Mouse (Mus musculus): ENCODE measurements around the gene Lhfpl2.

Lhfpl2 gene

GRCm38 (mm10) chr13:94066626-94067275, 9.2 kb downstream of the Lhfpl2 start:
- no peak for DNase-seq (ENCODE audit: low read depth, low spot score)

- no peak for DNase-seq (ENCODE audit: low read depth, low spot score)
These were observed 10.7 kb downstream of the Lhfpl2 start for GRCm38 (mm10) chr13:94068308-94068707.

GRCm38 (mm10) chr13:94069421-94070307, 12.1 kb downstream of the Lhfpl2 start:
- no peak for DNase-seq (ENCODE audit: low read depth, low spot score)

DNA sequence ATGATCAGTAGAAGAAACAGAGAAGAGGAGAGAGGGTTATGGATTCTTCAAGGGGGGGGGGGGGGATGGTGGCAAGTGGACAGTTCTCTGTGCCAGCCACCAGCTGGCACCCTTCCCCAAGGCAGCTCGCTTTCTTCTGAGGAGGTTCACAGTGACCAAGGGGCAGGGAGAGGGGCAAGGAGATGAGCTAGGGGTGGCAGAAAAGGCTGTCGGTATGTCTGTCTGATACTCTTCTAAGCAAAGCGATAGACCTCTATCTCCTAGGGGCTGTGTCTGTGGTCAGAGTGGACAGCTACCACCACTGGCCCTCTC, 12.7 kb downstream of the Lhfpl2 start:
- DNase-seq (ENCODE audit: low read depth, low spot score): no peak

DNA sequence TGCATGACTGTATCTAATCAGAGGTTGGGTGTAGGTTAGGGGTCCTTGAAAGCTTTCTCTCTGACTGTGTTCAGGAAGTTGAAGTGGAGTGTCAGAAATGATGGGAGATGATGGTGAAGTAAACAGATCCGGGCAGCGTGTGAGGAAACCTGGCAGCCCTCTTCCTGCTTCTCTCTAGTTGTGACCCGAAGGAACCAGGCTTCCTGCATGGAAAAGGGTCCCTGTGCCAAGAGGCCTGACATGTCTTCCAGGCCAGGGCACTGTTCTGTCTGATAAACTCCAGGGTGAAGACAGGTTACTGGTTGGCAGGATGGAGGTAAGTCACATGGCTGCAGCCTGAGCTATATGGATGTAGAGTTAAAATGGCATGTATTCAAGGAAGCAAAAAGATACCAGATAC, 13.3 kb downstream of the Lhfpl2 start:
- DNase-seq (ENCODE audit: low read depth, low spot score): no peak

DNA sequence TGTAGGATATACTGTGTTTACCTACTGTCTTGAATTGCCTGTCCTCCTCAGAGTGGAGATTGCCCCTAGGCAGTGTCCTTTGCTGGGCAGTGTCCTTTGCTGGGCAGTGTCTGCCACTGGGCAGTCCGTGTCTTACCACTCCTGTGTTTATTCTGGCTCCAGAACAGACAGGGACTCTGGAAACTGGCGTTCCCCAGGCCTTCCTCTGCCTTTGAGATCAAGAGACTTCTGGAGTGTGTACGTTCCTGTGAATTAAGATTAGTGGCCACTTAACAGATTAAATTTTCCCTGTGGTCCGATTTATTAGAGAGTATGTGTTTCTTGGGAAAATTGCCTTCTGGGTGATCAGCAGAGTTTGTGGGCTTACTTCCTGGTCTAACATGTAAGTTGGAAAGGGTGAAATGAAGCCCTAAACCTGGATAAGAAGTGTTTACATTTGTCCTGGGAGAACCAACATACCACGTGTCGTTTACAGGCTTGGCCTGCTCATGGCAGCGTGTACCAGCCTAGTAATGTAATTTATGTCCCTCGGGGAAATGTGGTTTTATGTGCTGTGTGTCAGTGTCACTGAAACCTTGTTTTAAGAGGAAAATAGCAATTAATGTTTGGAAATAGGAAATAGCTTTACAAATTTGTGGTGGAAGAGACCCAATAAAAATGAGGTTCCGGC, 15.6 kb downstream of the Lhfpl2 start:
- DNase-seq (ENCODE audit: low read depth, low spot score): no peak

- DNase-seq (ENCODE audit: low read depth, low spot score): no peak
These were observed 16.1 kb downstream of the Lhfpl2 start for GRCm38 (mm10) chr13:94073716-94074115.

GRCm38 (mm10) chr13:94075181-94075580, 17.6 kb downstream of the Lhfpl2 start:
- DNase-seq (ENCODE audit: low read depth, low spot score): no peak

DNA sequence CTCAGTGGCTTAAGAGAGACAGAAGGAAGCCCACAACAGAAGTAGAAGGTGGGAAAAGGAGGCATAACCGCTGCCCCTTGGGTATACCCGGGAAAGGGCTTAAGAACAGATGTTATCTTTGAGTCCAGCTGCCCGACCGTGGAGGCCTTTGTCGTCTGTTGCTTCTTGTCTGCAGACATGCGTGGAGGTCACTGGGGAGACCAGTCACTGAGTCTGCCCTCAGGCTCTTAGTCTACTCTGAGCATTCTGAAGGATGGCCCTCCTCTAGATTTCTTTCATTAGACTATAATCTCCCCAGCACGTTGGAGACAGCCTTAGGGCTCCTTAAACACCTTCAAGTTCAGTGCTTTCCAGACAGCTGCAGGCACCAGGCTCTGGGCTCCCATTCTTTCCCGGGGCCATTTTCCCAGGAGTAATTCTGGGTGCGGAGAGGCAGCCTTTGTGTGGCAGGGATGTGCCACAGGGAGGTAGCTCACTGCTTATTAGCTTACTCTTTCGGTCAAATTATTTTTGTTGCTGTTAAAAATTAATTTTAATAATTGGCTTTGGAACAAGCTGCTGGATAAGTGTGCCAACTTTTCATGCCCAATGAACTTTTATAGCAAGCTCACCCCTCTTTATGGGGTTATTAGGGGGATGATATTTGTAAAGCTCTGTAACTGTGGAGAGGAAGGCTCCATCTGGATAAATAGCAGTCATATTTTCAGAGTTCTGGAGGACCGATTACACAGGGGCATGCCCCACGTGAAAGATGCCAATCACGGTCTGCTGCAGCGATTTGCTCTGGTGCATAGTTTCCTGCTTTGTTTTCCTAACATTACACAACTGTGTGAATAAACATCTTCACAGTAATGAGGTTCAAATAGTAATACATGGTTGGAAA, 19.8 kb downstream of the Lhfpl2 start:
- no peak for DNase-seq (ENCODE audit: low read depth, low spot score)

DNA sequence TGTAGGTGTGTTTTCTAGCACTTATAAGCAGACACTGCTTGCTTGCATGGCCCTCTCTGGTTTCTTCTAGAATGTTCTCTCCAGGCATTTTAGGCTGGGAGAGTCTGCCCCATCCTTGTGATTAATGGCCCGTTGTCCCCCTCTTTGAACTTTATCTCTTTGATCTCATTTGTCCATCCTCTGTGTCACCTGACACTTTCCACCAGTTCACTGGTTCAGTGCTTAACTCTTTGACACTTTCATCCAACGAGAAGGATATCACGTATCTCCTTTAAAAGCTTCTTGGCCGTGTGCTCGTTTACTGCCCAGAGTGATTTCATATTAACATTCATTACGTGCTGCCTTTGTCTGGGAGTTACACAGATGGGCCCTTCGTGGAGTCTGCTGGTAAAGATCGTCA, 25.6 kb downstream of the Lhfpl2 start:
- DNase-seq (ENCODE audit: low read depth, low spot score): no peak

DNA sequence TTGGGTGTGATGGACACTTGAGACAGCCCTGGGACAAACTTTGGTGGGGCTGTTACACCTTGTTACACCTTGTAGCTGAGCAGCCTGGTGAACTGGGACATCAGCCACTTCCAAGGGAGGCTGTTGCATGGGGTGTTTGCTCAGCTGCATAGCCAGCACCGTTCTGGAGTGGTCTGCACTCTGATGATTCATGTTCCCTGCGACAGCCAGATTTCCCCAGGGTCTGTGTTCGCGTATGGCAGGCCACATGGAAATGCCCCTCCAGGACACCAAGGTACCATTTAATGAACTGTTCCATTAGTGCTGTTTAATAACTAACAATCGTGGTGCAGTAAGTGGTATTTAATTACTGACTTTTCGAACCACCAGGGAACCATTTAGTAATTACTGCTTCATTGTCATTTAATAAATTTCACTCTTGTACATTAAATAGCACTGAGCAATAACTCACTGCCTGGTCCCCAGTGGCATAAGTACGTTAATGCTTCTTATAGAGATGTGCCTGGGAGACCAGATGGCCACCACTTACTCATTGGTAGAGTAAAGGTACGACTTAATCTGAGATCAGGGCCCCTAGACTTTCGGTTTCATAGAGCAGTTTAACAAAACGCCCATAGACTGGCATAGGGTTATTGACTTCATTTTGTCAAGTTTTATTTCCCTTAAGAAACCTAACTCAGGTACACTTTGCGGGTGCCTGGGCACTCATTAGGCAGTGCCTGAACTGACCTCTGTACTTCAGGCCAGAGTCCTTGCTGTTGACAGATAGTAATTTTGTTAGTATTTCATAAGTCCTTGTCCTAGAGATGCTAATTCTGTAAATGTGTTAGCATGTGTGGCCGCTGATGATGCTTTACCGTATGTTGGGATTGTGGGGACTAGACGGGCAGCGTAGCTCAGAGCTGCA, 26.9 kb downstream of the Lhfpl2 start:
- no peak for DNase-seq (ENCODE audit: low read depth, low spot score)

GRCm38 (mm10) chr13:94086090-94086808, 28.7 kb downstream of the Lhfpl2 start:
- DNase-seq (ENCODE audit: low read depth, low spot score): no peak

- no peak for DNase-seq (ENCODE audit: low read depth, low spot score)
These were observed 29.5 kb downstream of the Lhfpl2 start for GRCm38 (mm10) chr13:94087061-94087460.

- DNase-seq (ENCODE audit: low read depth, low spot score): no peak
These were observed 31.2 kb downstream of the Lhfpl2 start for GRCm38 (mm10) chr13:94088788-94089187.

DNA sequence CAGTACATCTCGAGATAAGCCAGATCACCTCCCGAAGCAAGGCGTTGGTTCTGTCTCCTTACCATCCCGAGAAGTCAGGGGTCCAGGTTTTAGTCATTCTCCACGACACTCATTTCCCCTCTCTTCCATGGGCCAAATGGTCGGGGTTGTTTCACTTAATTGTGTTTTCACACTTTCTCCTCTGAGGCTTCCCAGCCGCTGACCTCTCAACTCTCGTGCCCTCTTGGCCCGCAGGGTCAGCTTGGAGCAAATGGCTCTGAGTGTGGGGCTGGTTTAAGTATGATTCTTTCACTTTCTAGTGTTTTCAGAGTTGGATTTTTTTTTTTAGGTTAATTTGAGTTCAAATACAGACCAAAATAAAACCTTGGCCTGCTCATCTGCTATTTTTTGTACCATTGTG, 31.7 kb downstream of the Lhfpl2 start:
- DNase-seq (ENCODE audit: low read depth, low spot score): no peak

DNA sequence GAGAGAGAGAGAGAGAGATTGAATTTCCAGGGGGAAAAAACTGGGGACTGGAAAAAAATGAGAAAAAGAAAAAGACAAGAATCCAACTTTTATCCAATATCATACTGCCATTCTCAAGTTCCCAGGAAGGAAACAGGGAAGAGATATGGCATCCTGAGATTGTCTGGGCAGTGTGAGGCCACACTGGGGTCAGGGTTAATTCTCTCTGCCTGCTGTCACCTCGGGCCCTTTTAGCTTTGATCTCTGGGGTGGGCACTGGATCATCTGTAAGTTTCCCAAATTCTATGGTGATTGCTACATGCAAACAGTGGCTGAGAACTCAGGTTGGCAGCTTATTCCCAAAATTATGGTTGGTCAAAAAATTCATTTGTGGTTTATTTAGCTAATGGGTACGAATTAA, 33.8 kb downstream of the Lhfpl2 start:
- no peak for DNase-seq (ENCODE audit: low read depth, low spot score)

GRCm38 (mm10) chr13:94094176-94094575, 36.6 kb downstream of the Lhfpl2 start:
- DNase-seq (ENCODE audit: low read depth, low spot score): peak; percentile 28

- no peak for DNase-seq (ENCODE audit: low read depth, low spot score)
These were observed 37.0 kb downstream of the Lhfpl2 start for GRCm38 (mm10) chr13:94094625-94095024.

DNA sequence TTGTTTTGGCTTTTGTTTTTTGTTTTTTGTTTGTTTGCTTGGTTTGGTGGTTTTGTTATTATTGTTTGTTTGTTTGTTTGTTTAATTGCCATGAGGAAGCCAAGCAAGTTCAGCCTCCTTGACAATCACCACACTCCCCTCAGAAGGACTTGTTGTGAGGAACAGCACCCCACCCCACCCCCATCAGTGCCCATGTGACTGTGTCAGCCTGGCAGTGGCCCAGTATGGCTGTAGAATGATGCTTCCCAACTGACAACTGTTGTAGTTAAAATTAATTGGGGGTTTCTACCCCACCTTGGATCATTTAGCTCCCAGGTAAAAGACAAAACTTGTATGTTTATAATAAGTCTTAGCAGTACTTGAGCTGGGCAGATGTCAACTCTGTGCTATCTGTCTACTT, 37.6 kb downstream of the Lhfpl2 start:
- DNase-seq (ENCODE audit: low read depth, low spot score): no peak

- no peak for DNase-seq (ENCODE audit: low read depth, low spot score)
These were observed 40.1 kb downstream of the Lhfpl2 start for GRCm38 (mm10) chr13:94097667-94098066.

All from brain, adult 2 months (tissue).